In the genomic region with DNA sequence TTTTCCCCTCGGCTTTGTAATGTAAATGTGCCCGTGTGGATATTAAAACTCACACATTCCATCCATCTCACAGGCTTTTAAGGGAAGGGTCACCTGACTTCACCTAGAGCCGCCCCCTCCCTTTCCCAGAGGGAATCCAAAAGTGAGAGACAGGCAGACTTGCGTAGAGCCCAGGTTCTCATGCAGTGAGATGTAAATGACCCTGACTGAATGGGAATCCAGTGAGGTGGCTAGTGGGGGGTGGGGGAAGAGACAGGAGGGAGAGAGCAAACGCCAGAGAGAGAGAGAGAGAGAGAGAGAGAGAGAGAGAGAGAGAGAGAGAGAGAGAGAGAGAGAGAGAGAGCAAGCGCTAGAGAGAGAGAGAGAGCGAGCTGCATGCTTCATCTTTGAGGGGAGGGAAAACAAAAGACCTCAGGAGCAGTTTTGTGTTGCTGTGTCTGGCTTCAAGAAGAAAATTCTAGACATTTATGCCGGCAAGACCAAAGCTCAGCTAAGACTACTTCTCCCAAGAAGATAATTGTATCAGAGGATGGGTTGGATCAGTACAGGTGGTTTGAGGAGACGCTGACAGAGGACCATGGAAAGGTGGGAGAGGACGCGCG, we compare ENCODE assay signal across 8 mouse cellular contexts.
DNase-seq lines count a peak whose midpoint lies in the region; ATAC-seq lines count a peak whose summit lies in the region.
"Had no signal": no experiment of that assay in that cellular context is flagged by ENCODE, and none has a peak within 500 bp of the region (broad histone marks: within the 10 kb centered on the region; RNA-seq: fewer than 3 reads in every experiment).

No protein-coding gene starts in this region.

- H3K4me2 ChIP-seq in embryonic facial prominence, embryonic 13.5 days = peak overlapping the region; percentile 86
- H3K4me2 ChIP-seq in intestine, embryonic 16.5 days (ENCODE audit: low read depth, low read length) = peak overlapping the region; percentile 34
- H3K4me2 ChIP-seq in neural tube, embryonic 13.5 days = peak overlapping the region; percentile 69
- H3K4me2 ChIP-seq: liver, embryonic 15.5 days had no signal

- peak overlapping the region; percentile 51 for H3K4me3 ChIP-seq in embryonic facial prominence, embryonic 13.5 days
- peak overlapping the region; percentile 20; the same call in 1 of the 2 replicates for H3K4me3 ChIP-seq in intestine, embryonic 16.5 days (ENCODE audit: low read length)
- peak overlapping the region; percentile 51 for H3K4me3 ChIP-seq in neural tube, embryonic 13.5 days
- H3K4me3 ChIP-seq: liver, embryonic 15.5 days had no signal

- H3K27me3 ChIP-seq in embryonic facial prominence, embryonic 13.5 days = peaks cover 5% of the 10 kb centered on the region; the same call in 1 of the 2 replicates
- H3K27me3 ChIP-seq in intestine, embryonic 16.5 days (replicated peaks; ENCODE audit: control insufficient read depth, insufficient read depth, low read length) = no peaks in the 10 kb centered on the region
- H3K27me3 ChIP-seq in neural tube, embryonic 13.5 days = 0 out of 2 replicates have a peak, but pooled peaks cover 3% of the 10 kb centered on the region

- no peaks in the 10 kb centered on the region for H3K9me3 ChIP-seq in embryonic facial prominence, embryonic 13.5 days
- no peaks in the 10 kb centered on the region for H3K9me3 ChIP-seq in intestine, embryonic 16.5 days (ENCODE audit: control insufficient read depth, low read length)
- H3K9me3 ChIP-seq in neural tube, embryonic 13.5 days = no peaks in the 10 kb centered on the region
- H3K9me3 ChIP-seq: liver, embryonic 15.5 days had no signal

- no peak for ATAC-seq in embryonic facial prominence, embryonic 13.5 days (ENCODE audit: insufficient number of reproducible peaks, insufficient read depth, low FRiP score, low TSS enrichment, low read depth)
- no peak for ATAC-seq in intestine, embryonic 16.5 days
- peak; percentile 80 for ATAC-seq in neural tube, embryonic 13.5 days (ENCODE audit: low read depth)
- no peak for ATAC-seq in CD4-positive, CD25-positive, alpha-beta regulatory T cell, adult 4 months

- no peak overlapping the region for H3K27ac ChIP-seq in embryonic facial prominence, embryonic 13.5 days
- H3K27ac ChIP-seq in intestine, embryonic 16.5 days (ENCODE audit: low read length) = no peak overlapping the region
- H3K27ac ChIP-seq in neural tube, embryonic 13.5 days (replicated peaks) = peak overlapping the region; percentile 77
- H3K27ac ChIP-seq: liver, embryonic 15.5 days had no signal

- peak overlapping the region; percentile 70 for H3K9ac ChIP-seq in embryonic facial prominence, embryonic 13.5 days
- H3K9ac ChIP-seq in intestine, embryonic 16.5 days (ENCODE audit: low read depth, low read length) = no peak overlapping the region
- peak overlapping the region; percentile 77 for H3K9ac ChIP-seq in neural tube, embryonic 13.5 days
- H3K9ac ChIP-seq: liver, embryonic 15.5 days had no signal

- peak; percentile 33 to 39 for DNase-seq in layer of hippocampus, adult 18-20 months (ENCODE audit: low spot score in 2 of 2)
- no peak for DNase-seq in layer of hippocampus, adult 9-10 months (ENCODE audit: low spot score)
- no peak for DNase-seq in urinary bladder, adult 18-20 months (ENCODE audit: low spot score in 2 of 2)

- H3K4me1 ChIP-seq in embryonic facial prominence, embryonic 13.5 days = peaks cover 6% of the 10 kb centered on the region; the same call in 1 of the 2 replicates
- no peaks in the 10 kb centered on the region for H3K4me1 ChIP-seq in intestine, embryonic 16.5 days (ENCODE audit: control insufficient read depth, insufficient read depth, low read length)
- peaks cover 24% of the 10 kb centered on the region for H3K4me1 ChIP-seq in neural tube, embryonic 13.5 days (replicated peaks)
- H3K4me1 ChIP-seq: liver, embryonic 15.5 days had no signal

- no peaks in the 10 kb centered on the region for H3K36me3 ChIP-seq in embryonic facial prominence, embryonic 13.5 days
- H3K36me3 ChIP-seq in intestine, embryonic 16.5 days (ENCODE audit: control insufficient read depth, insufficient read depth, low read length) = no peaks in the 10 kb centered on the region
- H3K36me3 ChIP-seq in neural tube, embryonic 13.5 days = no peaks in the 10 kb centered on the region
- H3K36me3 ChIP-seq: liver, embryonic 15.5 days had no signal

- WGBS in embryonic facial prominence, embryonic 13.5 days = 4% methylated on average over 12 of the region's 12 CpGs
- 5% methylated on average over 12 of the region's 12 CpGs for WGBS in intestine, embryonic 16.5 days
- WGBS in neural tube, embryonic 13.5 days = 1% methylated on average over 12 of the region's 12 CpGs

Comparison
In these comparisons a context has a peak if more than half of its experiments do, and no peak if none do; other contexts are left out.
1. DNase-seq: peak in layer of hippocampus, adult 18-20 months (2 of 2); none in layer of hippocampus, adult 9-10 months (single experiment) and urinary bladder, adult 18-20 months (0 of 2).
2. H3K4me2 ChIP-seq: peak in every context shown above with its lines; median percentile 86 in embryonic facial prominence, embryonic 13.5 days; 69 in neural tube, embryonic 13.5 days; 34 in intestine, embryonic 16.5 days.
3. Peak in every context shown above with its lines, with median percentiles within 50 percentile points of each other: H3K4me3 ChIP-seq.